Mouse (Mus musculus) kidney, adult 11 months (tissue): ENCODE measurements around the gene Tmem223.
A peak's percentile ranks its signal among the peaks of the same experiment; 100 is the strongest.

Experiments used
- DNase-seq: peaks from one replicate; pipeline ENCODE4 v3.0.0; 2022

The Tmem223 gene

GRCm38 (mm10) chr19:8747368-8747767 is 23.4 kb upstream of the Tmem223 start:
- DNase-seq: no peak

- DNase-seq: no peak
These were observed 15.1 kb upstream of the Tmem223 start for GRCm38 (mm10) chr19:8755652-8756051.

- DNase-seq: peak; percentile 87
These were observed 14.0 kb upstream of the Tmem223 start, which contains the start of gene Nxf1 for GRCm38 (mm10) chr19:8756635-8757387. Gene Nxf1, plus strand, starts transcription at chr19:8757073.

- DNase-seq: no peak
These were observed 13.3 kb upstream of the Tmem223 start for GRCm38 (mm10) chr19:8757471-8757998.

GRCm38 (mm10) chr19:8758899-8759298 is 11.9 kb upstream of the Tmem223 start:
- DNase-seq: no peak

GRCm38 (mm10) chr19:8760757-8761156 is 10.0 kb upstream of the Tmem223 start:
- no peak for DNase-seq

GRCm38 (mm10) chr19:8763276-8763675 is 7.5 kb upstream of the Tmem223 start:
- no peak for DNase-seq

- no peak for DNase-seq
These were observed 5.2 kb upstream of the Tmem223 start for GRCm38 (mm10) chr19:8765562-8765961.

- no peak for DNase-seq
These were observed 2.2 kb downstream of the Tmem223 start for GRCm38 (mm10) chr19:8772996-8773395.

- DNase-seq: no peak
These were observed 2.6 kb downstream of the Tmem223 start for GRCm38 (mm10) chr19:8773409-8773808.

- peak; percentile 93 for DNase-seq
These were observed 3.5 kb downstream of the Tmem223 start, which contains the start of gene Tmem179b for GRCm38 (mm10) chr19:8774086-8774835. Gene Tmem179b, minus strand, starts transcription at chr19:8774467.

GRCm38 (mm10) chr19:8774951-8775421 is 4.2 kb downstream of the Tmem223 start:
- no peak for DNase-seq

GRCm38 (mm10) chr19:8786008-8786781 is 15.4 kb downstream of the Tmem223 start, which contains the start of gene Taf6l:
Gene Taf6l, minus strand, starts transcription at chr19:8786417.
- peak; percentile 99 for DNase-seq

- DNase-seq: no peak
These were observed 17.7 kb downstream of the Tmem223 start for GRCm38 (mm10) chr19:8788521-8788920.

GRCm38 (mm10) chr19:8789171-8789570 is 18.4 kb downstream of the Tmem223 start:
- no peak for DNase-seq

GRCm38 (mm10) chr19:8790171-8790570 is 19.4 kb downstream of the Tmem223 start:
- no peak for DNase-seq

GRCm38 (mm10) chr19:8798264-8798946 is 27.6 kb downstream of the Tmem223 start, which contains the start of gene Polr2g:
Gene Polr2g, minus strand, starts transcription at chr19:8798577.
- peak; percentile 93 for DNase-seq

- DNase-seq: no peak
These were observed 28.1 kb downstream of the Tmem223 start for GRCm38 (mm10) chr19:8798947-8799315.

- DNase-seq: peak; percentile 98
These were observed 31.5 kb downstream of the Tmem223 start, which contains the start of gene Zbtb3 for GRCm38 (mm10) chr19:8802130-8802821. Gene Zbtb3, plus strand, starts transcription at chr19:8802555.

GRCm38 (mm10) chr19:8803204-8803780 is 32.5 kb downstream of the Tmem223 start:
- no peak for DNase-seq
